15 mouse cellular contexts compared by ENCODE assay signal in the genomic region with DNA sequence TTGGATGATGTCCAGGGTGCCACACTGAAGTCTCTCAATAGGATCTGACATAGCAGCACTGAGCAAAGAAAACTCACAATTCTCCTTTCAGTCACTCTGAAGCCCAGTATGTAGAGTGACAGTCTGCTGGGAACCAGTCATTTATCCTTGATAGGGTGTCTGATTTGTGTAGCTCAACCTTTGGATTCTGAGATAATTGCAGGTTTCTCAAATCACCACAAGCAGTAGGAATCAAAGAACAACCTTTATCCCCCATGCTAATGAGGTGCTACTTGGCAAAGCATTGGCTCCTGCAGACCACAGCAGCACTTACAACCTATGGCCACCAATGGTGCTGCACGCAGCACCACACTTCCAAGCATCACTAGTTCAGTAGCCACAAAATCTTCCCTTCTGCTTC.
DNase-seq lines count a peak whose midpoint lies in the region; ATAC-seq and TF ChIP-seq lines count a peak whose summit lies in the region.
"Had no signal": no experiment of that assay in that cellular context is flagged by ENCODE, and none has a peak within 500 bp of the region (broad histone marks: within the 10 kb centered on the region; RNA-seq: fewer than 3 reads in every experiment).

No protein-coding gene starts in this region.

- in situ Hi-C loops in CH12.LX (cut with MboI; ENCODE audit: low pct_ligation_motif_present, low pct_unique_long_range_greater_than_20kb, low sequenced_read_pairs): no loop called here

- no peaks in the 10 kb centered on the region for H3K36me3 ChIP-seq in forebrain, embryonic 11.5 days (ENCODE audit: control insufficient read depth, insufficient read depth, low read length)
- no peaks in the 10 kb centered on the region for H3K36me3 ChIP-seq in forebrain, embryonic 10.5 days (replicated peaks)
- H3K36me3 ChIP-seq in CH12.LX (replicated peaks in 1 of 2; ENCODE audit: control insufficient read depth in 1 of 2, insufficient read depth in 1 of 2, low read length in 1 of 2): no peaks in the 10 kb centered on the region
- H3K36me3 ChIP-seq in forebrain, embryonic 14.5 days (ENCODE audit: control insufficient read depth, insufficient read depth, low read length): no peaks in the 10 kb centered on the region
- H3K36me3 ChIP-seq: hindbrain, embryonic 15.5 days; limb, embryonic 12.5 days had no signal

- no peaks in the 10 kb centered on the region for H3K4me1 ChIP-seq in forebrain, embryonic 11.5 days (replicated peaks; ENCODE audit: control insufficient read depth, insufficient read depth, low read length)
- no peaks in the 10 kb centered on the region for H3K4me1 ChIP-seq in forebrain, embryonic 10.5 days
- H3K4me1 ChIP-seq in CH12.LX (ENCODE audit: control insufficient read depth in 1 of 2, insufficient read depth in 2 of 2): no peaks in the 10 kb centered on the region
- H3K4me1 ChIP-seq in forebrain, embryonic 14.5 days (ENCODE audit: control insufficient read depth, insufficient read depth, low read length): peaks cover 7% of the 10 kb centered on the region; the same call in 1 of the 2 replicates
- H3K4me1 ChIP-seq: hindbrain, embryonic 15.5 days; limb, embryonic 12.5 days had no signal

- no peaks in the 10 kb centered on the region for H3K79me2 ChIP-seq in CH12.LX (replicated peaks; ENCODE audit: control insufficient read depth, extremely low read depth, insufficient read depth, poor library complexity, severe bottlenecking)

- DNase-seq in forebrain, embryonic 11.5 days (ENCODE audit: low spot score): no peak
- no peak for DNase-seq in forebrain, embryonic 10.5 days (ENCODE audit: extremely low spot score, low spot score)
- DNase-seq in CH12.LX (ENCODE audit: extremely low read depth): no peak
- peak; percentile 78 for DNase-seq in forebrain, embryonic 14.5 days (ENCODE audit: low spot score)
- DNase-seq in gastrocnemius, adult 2 months: no peak
- no peak for DNase-seq in adrenal gland, adult 2 months
- DNase-seq in heart, adult 18-20 months: no peak
- DNase-seq: cerebellum, adult 11-12 months; kidney, adult 9 months; layer of hippocampus, postnatal 36 days; lung, adult 2 months; thymus, postnatal 36 days had no signal

- TF ChIP-seq POLR2A in CH12.LX (IDR thresholded peaks at IDR 0.05; ENCODE audit: low read depth, low read length): no peak

- H3K27ac ChIP-seq in forebrain, embryonic 11.5 days (ENCODE audit: low read depth, low read length): no peak overlapping the region
- no peak overlapping the region for H3K27ac ChIP-seq in forebrain, embryonic 10.5 days
- no peak overlapping the region for H3K27ac ChIP-seq in CH12.LX (ENCODE audit: insufficient read depth, low read depth)
- H3K27ac ChIP-seq in forebrain, embryonic 14.5 days (ENCODE audit: low read depth, low read length): no peak overlapping the region
- H3K27ac ChIP-seq in gastrocnemius, adult 2 months: no peak overlapping the region
- H3K27ac ChIP-seq: hindbrain, embryonic 15.5 days; limb, embryonic 12.5 days had no signal

- H3K4me3 ChIP-seq in forebrain, embryonic 11.5 days (ENCODE audit: low read depth, low read length): no peak overlapping the region
- H3K4me3 ChIP-seq in forebrain, embryonic 10.5 days: no peak overlapping the region
- H3K4me3 ChIP-seq in CH12.LX (replicated peaks in 1 of 3; ENCODE audit: low read depth in 2 of 3, low read length in 2 of 3, poor library complexity in 1 of 3): no peak overlapping the region
- H3K4me3 ChIP-seq in forebrain, embryonic 14.5 days (ENCODE audit: low read depth, low read length): no peak overlapping the region
- H3K4me3 ChIP-seq in gastrocnemius, adult 2 months: no peak overlapping the region
- H3K4me3 ChIP-seq: hindbrain, embryonic 15.5 days; limb, embryonic 12.5 days had no signal

- dilution Hi-C loops in CH12.LX (cut with MboI; ENCODE audit: extremely low pct_ligation_motif_present, extremely low pct_unique_long_range_greater_than_20kb, low sequenced_read_pairs): no loop called here

- WGBS in forebrain, embryonic 11.5 days: 38% methylated on average over 1 of the region's 1 CpGs
- 30% methylated on average over 1 of the region's 1 CpGs for WGBS in forebrain, embryonic 10.5 days
- WGBS in forebrain, embryonic 14.5 days: 7% methylated on average over 1 of the region's 1 CpGs

- H3K9me3 ChIP-seq in forebrain, embryonic 11.5 days (ENCODE audit: control insufficient read depth, low read length): no peaks in the 10 kb centered on the region
- H3K9me3 ChIP-seq in forebrain, embryonic 10.5 days: no peaks in the 10 kb centered on the region
- no peaks in the 10 kb centered on the region for H3K9me3 ChIP-seq in CH12.LX (replicated peaks; ENCODE audit: low read length)
- no peaks in the 10 kb centered on the region for H3K9me3 ChIP-seq in forebrain, embryonic 14.5 days (replicated peaks; ENCODE audit: control insufficient read depth, low read length)
- H3K9me3 ChIP-seq: hindbrain, embryonic 15.5 days; limb, embryonic 12.5 days had no signal

- TF ChIP-seq CTCF in CH12.LX (conservative IDR thresholded peaks at IDR 0.05 in 1 of 2, IDR thresholded peaks at IDR 0.05 in 1 of 2; ENCODE audit: low read depth in 2 of 2, low read length in 2 of 2): peak in 1 of 2 experiments; percentile 31; a peak in 2 of 4 replicates
- no peak for TF ChIP-seq CTCF in gastrocnemius, adult 2 months (IDR thresholded peaks at IDR 0.05)

- H3K9ac ChIP-seq in forebrain, embryonic 11.5 days (ENCODE audit: low read length): no peak overlapping the region
- no peak overlapping the region for H3K9ac ChIP-seq in CH12.LX (ENCODE audit: insufficient read depth, low read depth)
- no peak overlapping the region for H3K9ac ChIP-seq in forebrain, embryonic 14.5 days (ENCODE audit: low read length)
- H3K9ac ChIP-seq: hindbrain, embryonic 15.5 days; limb, embryonic 12.5 days had no signal

- peak; percentile 80 for ATAC-seq in forebrain, embryonic 11.5 days (replicated peaks; ENCODE audit: low FRiP score)
- peak; percentile 91 for ATAC-seq in forebrain, embryonic 14.5 days
- peak; percentile 38; the same call in 1 of the 2 replicates for ATAC-seq in megakaryocyte, adult 5-6 weeks (ENCODE audit: poor library complexity, severe bottlenecking)

- no peak for TF ChIP-seq EP300 in CH12.LX (IDR thresholded peaks at IDR 0.05; ENCODE audit: low read length)

- peak; percentile 10 for TF ChIP-seq RAD21 in CH12.LX (IDR thresholded peaks at IDR 0.05; ENCODE audit: low read depth, low read length)

- H3K4me2 ChIP-seq in forebrain, embryonic 11.5 days (ENCODE audit: low read depth, low read length, severe bottlenecking): no peak overlapping the region
- no peak overlapping the region for H3K4me2 ChIP-seq in CH12.LX (ENCODE audit: insufficient read depth, low read depth, poor library complexity, severe bottlenecking)
- no peak overlapping the region for H3K4me2 ChIP-seq in forebrain, embryonic 14.5 days (ENCODE audit: low read length)
- H3K4me2 ChIP-seq: hindbrain, embryonic 15.5 days; limb, embryonic 12.5 days had no signal

- intact Hi-C loops in gastrocnemius, adult 2 months (cut with DNase I): no loop called here

- no peaks in the 10 kb centered on the region for H3K27me3 ChIP-seq in forebrain, embryonic 11.5 days (ENCODE audit: control insufficient read depth, insufficient read depth, low read length)
- H3K27me3 ChIP-seq in forebrain, embryonic 10.5 days (ENCODE audit: poor library complexity, severe bottlenecking): no peaks in the 10 kb centered on the region
- H3K27me3 ChIP-seq in CH12.LX (replicated peaks): no peaks in the 10 kb centered on the region
- H3K27me3 ChIP-seq in forebrain, embryonic 14.5 days (replicated peaks; ENCODE audit: control insufficient read depth, insufficient read depth, low read length): no peaks in the 10 kb centered on the region
- H3K27me3 ChIP-seq: hindbrain, embryonic 15.5 days; limb, embryonic 12.5 days had no signal

TF ChIP-seq in CH12.LX, 34 proteins besides CTCF, POLR2A, EP300 and RAD21:
- TF ChIP-seq TCF12 (IDR thresholded peaks at IDR 0.05; ENCODE audit: low read depth, low read length) (no peak), USF1 (IDR thresholded peaks at IDR 0.05; ENCODE audit: low read depth, low read length) (no peak), CHD2 (IDR thresholded peaks at IDR 0.05; ENCODE audit: low read length) (no peak)

Comparison
In these comparisons a context has a peak if more than half of its experiments do, and no peak if none do; other contexts are left out.
1. ATAC-seq: peak in every context shown above with its lines; median percentile 91 in forebrain, embryonic 14.5 days; 80 in forebrain, embryonic 11.5 days; 38 in megakaryocyte, adult 5-6 weeks.